Mouse (Mus musculus): ENCODE data around the gene Vapb. TPM values are rescaled to one million over a fixed set of nuclear protein-coding genes. Genes with fewer than 3 reads are reported as not detected.

Gene Vapb
- polyA plus RNA-seq, 1 experiment, result 9.1 TPM

DNA sequence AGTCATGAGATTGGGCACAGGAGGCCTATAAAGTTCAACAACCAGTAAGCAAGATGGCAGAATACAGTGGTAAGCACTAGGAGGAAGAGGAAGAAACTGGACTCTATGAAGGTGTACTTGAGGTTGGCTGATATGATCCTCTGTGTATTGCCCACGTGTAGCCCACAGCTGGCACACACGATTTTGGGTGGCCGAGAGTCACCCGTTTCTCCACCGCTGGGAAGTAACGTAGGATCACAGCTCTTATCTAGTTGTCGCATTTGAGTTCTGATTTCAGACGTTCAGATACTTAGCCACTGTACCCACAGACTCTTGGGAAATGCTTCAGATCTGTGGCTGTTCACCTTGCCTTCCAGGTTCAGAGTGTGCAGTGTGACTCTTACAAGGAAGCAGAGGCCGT, 921 bp downstream of the Vapb start:
- no peak for TF ChIP-seq POLR2A (IDR thresholded peaks at IDR 0.05; ENCODE audit: control insufficient read depth, low read depth, low read length)
- Histone ChIP-seq H3K27me3 (ENCODE audit: control insufficient read depth, insufficient read depth, low read length) (no peaks in the 10 kb centered on the region), H3K36me3 (ENCODE audit: control insufficient read depth, insufficient read depth, low read length) (no peaks in the 10 kb centered on the region), H3K4me3 (ENCODE audit: control insufficient read depth, low read depth, low read length) (peak overlapping the region; percentile 86), H3K4me1 (ENCODE audit: control insufficient read depth, insufficient read depth, low read length) (no peaks in the 10 kb centered on the region; the same call in none of the 2 replicates), H3K27ac (ENCODE audit: control insufficient read depth, insufficient read depth, low read depth, low read length) (peak overlapping the region; percentile 34)

DNA sequence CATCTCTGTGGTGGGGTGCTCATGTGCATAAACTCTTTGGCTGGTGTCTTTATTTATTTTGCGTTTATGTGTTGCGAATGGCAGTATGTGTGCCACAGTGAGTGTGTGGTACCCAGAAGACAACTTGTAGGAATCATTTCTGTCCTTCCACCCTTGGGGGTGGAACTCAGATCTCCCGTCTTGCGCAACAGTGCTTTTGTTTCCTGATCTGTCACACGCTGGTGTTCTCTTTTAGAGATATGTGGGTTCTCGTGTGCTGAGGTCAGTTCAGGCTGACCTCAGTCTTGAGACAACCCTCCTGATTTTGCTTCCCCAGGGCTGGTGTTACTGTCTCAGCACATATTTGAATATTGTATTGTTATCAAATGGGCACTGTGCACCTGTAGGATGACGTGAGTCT, 1.8 kb downstream of the Vapb start:
- Histone ChIP-seq H3K36me3 (ENCODE audit: control insufficient read depth, insufficient read depth, low read length) (no peaks in the 10 kb centered on the region), H3K27me3 (ENCODE audit: control insufficient read depth, insufficient read depth, low read length) (no peaks in the 10 kb centered on the region), H3K4me1 (ENCODE audit: control insufficient read depth, insufficient read depth, low read length) (no peaks in the 10 kb centered on the region; the same call in none of the 2 replicates), H3K27ac (ENCODE audit: control insufficient read depth, insufficient read depth, low read depth, low read length) (no peak overlapping the region), H3K4me3 (ENCODE audit: control insufficient read depth, low read depth, low read length) (no peak overlapping the region)
- no peak for TF ChIP-seq CTCF (IDR thresholded peaks at IDR 0.05; ENCODE audit: control insufficient read depth, insufficient read depth, insufficient replicate concordance, low read depth, low read length)
- no peak for TF ChIP-seq POLR2A (IDR thresholded peaks at IDR 0.05; ENCODE audit: control insufficient read depth, low read depth, low read length)

DNA sequence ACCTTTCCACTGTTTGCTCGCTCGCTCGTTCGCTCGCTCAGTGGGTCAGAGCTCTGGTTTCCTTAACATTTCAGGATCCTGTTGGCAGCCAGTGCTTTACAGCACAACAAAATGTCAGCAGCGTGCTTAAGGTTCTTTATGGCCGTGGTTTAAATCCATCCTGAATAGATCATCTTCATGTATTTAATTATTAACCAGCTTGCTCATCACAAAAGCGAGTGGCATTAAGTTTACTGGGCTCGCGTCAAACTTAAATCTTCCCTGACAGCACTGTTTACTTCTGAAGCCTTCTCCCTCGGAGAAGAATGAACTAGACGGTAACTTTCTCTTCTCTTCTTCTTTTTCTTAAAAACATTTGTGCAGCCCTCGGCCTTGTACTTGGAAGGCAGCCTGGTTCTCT, 4.8 kb downstream of the Vapb start:
- TF ChIP-seq CTCF (IDR thresholded peaks at IDR 0.05; ENCODE audit: control insufficient read depth, insufficient read depth, insufficient replicate concordance, low read depth, low read length) (no peak), POLR2A (IDR thresholded peaks at IDR 0.05; ENCODE audit: control insufficient read depth, low read depth, low read length) (no peak)
- Histone ChIP-seq H3K36me3 (ENCODE audit: control insufficient read depth, insufficient read depth, low read length) (no peaks in the 10 kb centered on the region), H3K27ac (ENCODE audit: control insufficient read depth, insufficient read depth, low read depth, low read length) (0 out of 2 replicates have a peak overlapping the region, but pooled peaks have one; percentile 5), H3K4me3 (ENCODE audit: control insufficient read depth, low read depth, low read length) (no peak overlapping the region), H3K4me1 (ENCODE audit: control insufficient read depth, insufficient read depth, low read length) (no peaks in the 10 kb centered on the region; the same call in none of the 2 replicates), H3K27me3 (ENCODE audit: control insufficient read depth, insufficient read depth, low read length) (no peaks in the 10 kb centered on the region)

DNA sequence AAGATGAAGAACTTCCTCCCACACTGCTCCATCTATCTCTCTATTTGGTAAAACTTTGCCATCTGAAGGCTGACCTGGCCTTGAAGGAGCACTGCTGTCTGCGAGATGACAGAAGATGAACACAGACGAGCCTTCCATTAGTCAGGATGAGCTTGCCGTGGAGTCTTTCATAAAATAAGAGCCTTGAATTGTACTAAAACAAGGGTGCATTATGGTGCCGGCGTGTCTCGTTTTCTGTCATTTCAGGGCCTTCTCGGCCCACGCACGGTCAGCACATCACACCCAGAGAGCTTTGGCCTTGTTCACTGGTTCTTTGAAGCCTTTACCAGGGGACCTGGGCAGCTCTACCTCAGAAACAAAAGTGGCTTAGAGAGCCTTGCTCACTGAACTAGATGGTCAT, 5.4 kb downstream of the Vapb start:
- Histone ChIP-seq H3K36me3 (ENCODE audit: control insufficient read depth, insufficient read depth, low read length) (no peaks in the 10 kb centered on the region), H3K27me3 (ENCODE audit: control insufficient read depth, insufficient read depth, low read length) (no peaks in the 10 kb centered on the region), H3K27ac (ENCODE audit: control insufficient read depth, insufficient read depth, low read depth, low read length) (no peak overlapping the region), H3K4me3 (ENCODE audit: control insufficient read depth, low read depth, low read length) (no peak overlapping the region), H3K4me1 (ENCODE audit: control insufficient read depth, insufficient read depth, low read length) (no peaks in the 10 kb centered on the region; the same call in none of the 2 replicates)
- TF ChIP-seq CTCF (IDR thresholded peaks at IDR 0.05; ENCODE audit: control insufficient read depth, insufficient read depth, insufficient replicate concordance, low read depth, low read length), result no peak
- TF ChIP-seq POLR2A (IDR thresholded peaks at IDR 0.05; ENCODE audit: control insufficient read depth, low read depth, low read length), result no peak

DNA sequence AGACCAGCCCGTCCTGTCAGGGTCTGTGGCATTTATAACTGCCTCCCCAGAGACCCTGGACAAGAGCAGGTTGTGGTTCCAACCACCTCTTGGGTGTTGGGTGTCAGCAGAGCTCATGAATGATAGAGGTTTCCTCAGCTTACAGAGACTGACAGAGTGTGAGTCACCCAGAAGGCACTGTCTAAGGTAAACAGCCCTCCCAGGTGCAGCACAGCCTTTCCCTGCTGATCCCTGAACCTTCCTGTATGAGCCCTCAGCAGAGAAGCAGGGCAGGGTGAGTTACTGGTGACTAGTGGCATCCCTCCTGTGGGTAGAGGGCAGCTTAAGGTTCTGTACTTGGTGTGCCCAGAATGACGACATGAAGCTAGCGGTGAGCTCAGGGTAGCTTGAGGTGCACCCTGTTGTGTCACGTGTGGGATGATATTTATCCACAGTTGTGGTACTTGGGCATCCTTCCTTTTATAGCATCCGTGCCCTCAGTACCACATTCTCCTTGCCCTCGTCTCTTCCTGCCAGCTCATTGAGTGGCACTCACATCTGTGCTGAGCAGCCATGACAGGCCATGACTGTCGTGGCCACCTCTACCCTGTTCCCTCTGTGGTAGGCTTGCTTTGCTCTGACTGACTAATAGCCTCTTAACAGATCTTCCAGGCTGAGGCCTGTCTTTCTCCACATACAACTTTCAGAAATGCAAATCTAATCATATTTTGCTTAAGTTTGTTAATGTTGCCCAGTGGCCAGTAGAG, 6.9 kb downstream of the Vapb start:
- TF ChIP-seq POLR2A (IDR thresholded peaks at IDR 0.05; ENCODE audit: control insufficient read depth, low read depth, low read length) (no peak), CTCF (IDR thresholded peaks at IDR 0.05; ENCODE audit: control insufficient read depth, insufficient read depth, insufficient replicate concordance, low read depth, low read length) (no peak)
- Histone ChIP-seq H3K27me3 (ENCODE audit: control insufficient read depth, insufficient read depth, low read length) (no peaks in the 10 kb centered on the region), H3K4me1 (ENCODE audit: control insufficient read depth, insufficient read depth, low read length) (no peaks in the 10 kb centered on the region), H3K4me3 (ENCODE audit: control insufficient read depth, low read depth, low read length) (no peak overlapping the region), H3K27ac (ENCODE audit: control insufficient read depth, insufficient read depth, low read depth, low read length) (no peak overlapping the region), H3K36me3 (ENCODE audit: control insufficient read depth, insufficient read depth, low read length) (no peaks in the 10 kb centered on the region)

DNA sequence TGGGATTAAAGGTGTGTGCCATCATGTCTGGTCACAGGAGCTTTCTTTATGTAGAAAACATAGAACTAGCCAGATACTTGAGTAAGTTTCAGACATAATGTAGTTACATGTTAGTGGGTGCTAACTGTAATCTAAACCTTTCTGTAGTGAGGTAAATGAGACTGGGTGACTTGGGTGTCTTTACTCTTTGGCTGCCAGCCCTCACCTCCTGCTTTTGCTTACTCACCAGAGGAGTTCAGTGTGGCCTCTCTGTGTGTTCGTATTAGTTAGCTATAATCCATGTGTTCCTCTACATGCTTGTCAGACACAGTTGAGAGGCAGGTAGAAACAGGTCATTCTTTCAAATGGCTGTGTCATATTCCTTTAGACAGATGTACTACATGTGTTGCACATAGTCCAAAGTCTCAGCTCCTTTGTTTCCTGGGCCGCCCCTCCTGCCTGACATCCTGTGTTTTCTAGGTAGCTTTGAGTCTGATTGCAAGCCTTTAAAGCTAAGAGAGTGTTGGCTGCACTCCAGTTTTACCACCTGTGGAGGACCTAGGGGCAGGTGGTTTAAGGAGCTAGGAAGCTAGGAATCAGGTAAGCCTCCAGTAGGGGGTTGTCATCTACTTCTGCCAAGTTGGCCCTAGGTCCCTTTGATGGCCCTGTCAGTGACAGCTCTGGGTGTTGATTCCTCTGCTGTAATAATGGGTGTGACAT, 11.8 kb downstream of the Vapb start:
- H3K27me3 ChIP-seq (ENCODE audit: control insufficient read depth, insufficient read depth, low read length), result no peaks in the 10 kb centered on the region
- H3K4me1 ChIP-seq (ENCODE audit: control insufficient read depth, insufficient read depth, low read length), result peaks cover 2% of the 10 kb centered on the region; the same call in 1 of the 2 replicates
- H3K27ac ChIP-seq (ENCODE audit: control insufficient read depth, insufficient read depth, low read depth, low read length), result no peak overlapping the region
- H3K36me3 ChIP-seq (ENCODE audit: control insufficient read depth, insufficient read depth, low read length), result no peaks in the 10 kb centered on the region
- H3K4me3 ChIP-seq (ENCODE audit: control insufficient read depth, low read depth, low read length), result no peak overlapping the region
- TF ChIP-seq POLR2A (IDR thresholded peaks at IDR 0.05; ENCODE audit: control insufficient read depth, low read depth, low read length) (no peak), CTCF (IDR thresholded peaks at IDR 0.05; ENCODE audit: control insufficient read depth, insufficient read depth, insufficient replicate concordance, low read depth, low read length) (no peak)

DNA sequence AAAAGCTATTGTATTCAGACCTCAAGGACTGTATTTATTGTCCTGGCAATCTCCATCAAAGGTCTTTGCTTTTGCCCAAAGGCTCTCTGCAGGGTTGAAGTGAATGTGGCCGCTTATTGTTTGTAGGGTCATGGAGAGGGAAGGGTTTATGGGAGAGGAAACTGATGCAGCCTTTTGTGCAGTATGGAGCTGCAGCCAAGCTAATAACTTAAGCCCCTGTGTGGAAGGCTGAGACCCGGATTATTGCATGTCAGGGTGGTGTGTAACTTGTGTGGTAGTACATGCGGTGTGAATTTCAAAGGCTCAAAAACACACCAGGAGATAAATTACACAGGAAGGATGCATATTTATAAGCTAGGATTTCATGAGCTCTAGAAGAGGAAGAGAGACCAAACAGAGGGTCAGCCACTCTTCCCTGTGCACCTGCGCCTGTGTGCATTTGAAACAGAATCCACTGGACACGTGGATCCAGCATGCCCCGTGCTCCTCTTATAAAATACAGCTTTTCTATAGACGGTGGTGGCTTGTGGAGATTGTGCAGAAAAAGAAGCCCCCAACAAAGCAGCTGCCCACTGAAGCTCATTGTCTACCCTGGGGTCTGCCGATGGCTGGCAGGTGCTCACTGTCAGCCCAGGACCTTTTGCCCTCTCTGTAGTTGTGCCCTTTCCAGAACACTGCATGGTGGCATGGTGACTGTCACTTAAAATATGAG, 18.3 kb downstream of the Vapb start:
- no peak overlapping the region for H3K4me3 ChIP-seq (ENCODE audit: control insufficient read depth, low read depth, low read length)
- H3K4me1 ChIP-seq (ENCODE audit: control insufficient read depth, insufficient read depth, low read length), result peaks cover 2% of the 10 kb centered on the region
- TF ChIP-seq POLR2A (IDR thresholded peaks at IDR 0.05; ENCODE audit: control insufficient read depth, low read depth, low read length), result no peak
- H3K27me3 ChIP-seq (ENCODE audit: control insufficient read depth, insufficient read depth, low read length), result no peaks in the 10 kb centered on the region
- no peaks in the 10 kb centered on the region for H3K36me3 ChIP-seq (ENCODE audit: control insufficient read depth, insufficient read depth, low read length)
- H3K27ac ChIP-seq (ENCODE audit: control insufficient read depth, insufficient read depth, low read depth, low read length), result no peak overlapping the region

Measured in testis, adult 2 months (tissue).